Mouse (Mus musculus): ENCODE data around the gene Bhlhe41. TPM values are rescaled to one million over a fixed set of nuclear protein-coding genes. Genes with fewer than 3 reads are reported as not detected.

Bhlhe41 gene
- polyA plus RNA-seq, 1 experiment = 20.6 TPM

- DNase-seq (ENCODE audit: extremely low spot score in 1 of 2, low spot score in 1 of 2) = no peak
Observed at GRCm38 (mm10) chr6:145846948-145847347, 18.4 kb downstream of the Bhlhe41 start.

GRCm38 (mm10) chr6:145846076-145846475 lies 19.3 kb downstream of the Bhlhe41 start:
- no peak for DNase-seq (ENCODE audit: extremely low spot score in 1 of 2, low spot score in 1 of 2)

- no peak for DNase-seq (ENCODE audit: extremely low spot score in 1 of 2, low spot score in 1 of 2)
Observed at GRCm38 (mm10) chr6:145845611-145846010, 19.7 kb downstream of the Bhlhe41 start.

- no peak for DNase-seq (ENCODE audit: extremely low spot score in 1 of 2, low spot score in 1 of 2)
Observed at GRCm38 (mm10) chr6:145835359-145835758, 30.0 kb downstream of the Bhlhe41 start.

- DNase-seq (ENCODE audit: extremely low spot score in 1 of 2, low spot score in 1 of 2) = peak in 1 of 2 experiments; percentile 32
Observed at GRCm38 (mm10) chr6:145832927-145833326, 32.4 kb downstream of the Bhlhe41 start.

- DNase-seq (ENCODE audit: extremely low spot score in 1 of 2, low spot score in 1 of 2) = no peak
Observed at GRCm38 (mm10) chr6:145830617-145831016, 34.7 kb downstream of the Bhlhe41 start.

- peak in 1 of 2 experiments; percentile 82 for DNase-seq (ENCODE audit: extremely low spot score in 1 of 2, low spot score in 1 of 2)
Observed at GRCm38 (mm10) chr6:145830117-145830516, 35.2 kb downstream of the Bhlhe41 start.

- no peak for DNase-seq (ENCODE audit: extremely low spot score in 1 of 2, low spot score in 1 of 2)
Observed at GRCm38 (mm10) chr6:145829062-145829835, 36.1 kb downstream of the Bhlhe41 start.

- no peak for DNase-seq (ENCODE audit: extremely low spot score in 1 of 2, low spot score in 1 of 2)
Observed at GRCm38 (mm10) chr6:145826305-145826704, 39.1 kb downstream of the Bhlhe41 start.

GRCm38 (mm10) chr6:145823588-145824234 lies 41.6 kb downstream of the Bhlhe41 start:
- peak in 1 of 2 experiments; percentile 38 for DNase-seq (ENCODE audit: extremely low spot score in 1 of 2, low spot score in 1 of 2)

GRCm38 (mm10) chr6:145823103-145823502 lies 42.3 kb downstream of the Bhlhe41 start:
- DNase-seq (ENCODE audit: extremely low spot score in 1 of 2, low spot score in 1 of 2) = no peak

GRCm38 (mm10) chr6:145822218-145822617 lies 43.1 kb downstream of the Bhlhe41 start:
- DNase-seq (ENCODE audit: extremely low spot score in 1 of 2, low spot score in 1 of 2) = no peak

- DNase-seq (ENCODE audit: extremely low spot score in 1 of 2, low spot score in 1 of 2) = no peak
Observed at GRCm38 (mm10) chr6:145819151-145819550, 46.2 kb downstream of the Bhlhe41 start.

GRCm38 (mm10) chr6:145815200-145815599 lies 50.2 kb downstream of the Bhlhe41 start:
- DNase-seq (ENCODE audit: extremely low spot score in 1 of 2, low spot score in 1 of 2) = no peak

GRCm38 (mm10) chr6:145811174-145811573 lies 54.2 kb downstream of the Bhlhe41 start:
- DNase-seq (ENCODE audit: extremely low spot score in 1 of 2, low spot score in 1 of 2) = no peak

- DNase-seq (ENCODE audit: extremely low spot score in 1 of 2, low spot score in 1 of 2) = no peak
Observed at GRCm38 (mm10) chr6:145810015-145810414, 55.3 kb downstream of the Bhlhe41 start.

- no peak for DNase-seq (ENCODE audit: extremely low spot score in 1 of 2, low spot score in 1 of 2)
Observed at GRCm38 (mm10) chr6:145809566-145809965, 55.8 kb downstream of the Bhlhe41 start.

Other genes with a start within 250 kb of the Bhlhe41 start
- gene Tuba3b, start 249.8 kb downstream of the Bhlhe41 start, polyA plus RNA-seq (2012; rRNA removed) = not detected in 2 replicates
- gene Rassf8, start 118.8 kb downstream of the Bhlhe41 start, polyA plus RNA-seq (2012; rRNA removed) = 34.0 and 35.0 TPM in 2 replicates
- gene Sspn, start 66.1 kb upstream of the Bhlhe41 start, polyA plus RNA-seq (2012; rRNA removed) = 5.8 and 6.5 TPM in 2 replicates

All from frontal cortex, adult 2 months (tissue).